In the genomic region with DNA sequence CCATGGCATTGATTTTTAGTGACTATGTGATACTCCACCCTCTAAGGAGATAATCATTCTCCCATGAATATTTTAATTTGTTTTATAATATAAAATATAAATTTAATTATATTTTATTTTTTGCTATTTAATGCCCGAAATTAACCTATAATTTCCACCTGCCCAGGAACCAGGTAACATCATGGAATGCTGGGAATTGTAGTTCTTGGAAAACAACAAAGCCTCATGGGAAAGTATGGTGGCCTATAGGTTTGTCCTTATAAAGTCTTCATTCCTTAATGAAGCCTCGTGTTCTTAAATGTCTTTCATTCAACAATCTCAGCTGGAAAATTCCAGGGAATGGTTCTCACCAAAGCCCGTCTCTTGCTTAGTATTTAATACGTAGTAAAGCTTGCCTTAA, we compare ENCODE assay signal across 44 mouse cellular contexts. TPM values are rescaled to one million over a fixed set of nuclear protein-coding genes. Genes with fewer than 3 reads are reported as not detected.
"Had no signal": no experiment of that assay in that cellular context is flagged by ENCODE, and none has a peak within 500 bp of the region (broad histone marks: within the 10 kb centered on the region; RNA-seq: fewer than 3 reads in every experiment).

No protein-coding gene starts in this region.

- H3K4me2 ChIP-seq: limb, embryonic 12.5 days; limb, embryonic 13.5 days; limb, embryonic 15.5 days; liver, embryonic 11.5 days; liver, embryonic 12.5 days; liver, embryonic 13.5 days; liver, embryonic 15.5 days; lung, embryonic 14.5 days; lung, embryonic 15.5 days; midbrain, embryonic 11.5 days; midbrain, embryonic 12.5 days; midbrain, embryonic 13.5 days; midbrain, embryonic 15.5 days; neural tube, embryonic 12.5 days had no signal

- H3K9me3 ChIP-seq: limb, embryonic 10.5 days; limb, embryonic 12.5 days; limb, embryonic 15.5 days; liver, embryonic 12.5 days; liver, embryonic 13.5 days; liver, embryonic 15.5 days; lung, embryonic 15.5 days; megakaryocyte, embryonic 14.5 days; midbrain, embryonic 10.5 days; midbrain, embryonic 12.5 days; midbrain, embryonic 13.5 days; midbrain, embryonic 15.5 days; neural tube, embryonic 12.5 days had no signal

- H3K4me1 ChIP-seq: limb, embryonic 10.5 days; limb, embryonic 12.5 days; limb, embryonic 13.5 days; limb, embryonic 15.5 days; liver, embryonic 12.5 days; liver, embryonic 13.5 days; liver, embryonic 15.5 days; lung, embryonic 15.5 days; midbrain, embryonic 10.5 days; midbrain, embryonic 12.5 days; midbrain, embryonic 13.5 days; midbrain, embryonic 15.5 days; neural tube, embryonic 12.5 days had no signal

- H3K4me3 ChIP-seq: limb, embryonic 10.5 days; limb, embryonic 12.5 days; limb, embryonic 13.5 days; limb, embryonic 15.5 days; liver, embryonic 12.5 days; liver, embryonic 13.5 days; liver, embryonic 15.5 days; lung, embryonic 15.5 days; megakaryocyte, embryonic 14.5 days; midbrain, embryonic 10.5 days; midbrain, embryonic 12.5 days; midbrain, embryonic 13.5 days; midbrain, embryonic 15.5 days; myocyte; neural tube, embryonic 12.5 days had no signal

- H3K9ac ChIP-seq: limb, embryonic 12.5 days; limb, embryonic 13.5 days; limb, embryonic 15.5 days; liver, embryonic 12.5 days; liver, embryonic 13.5 days; liver, embryonic 14.5 days; liver, embryonic 15.5 days; liver, postnatal 0 days; lung, embryonic 14.5 days; lung, embryonic 15.5 days; midbrain, embryonic 12.5 days; midbrain, embryonic 13.5 days; midbrain, embryonic 15.5 days; neural tube, embryonic 12.5 days had no signal

- ATAC-seq: liver, embryonic 12.5 days; liver, postnatal 0 days; lung, postnatal 0 days; midbrain, embryonic 13.5 days; midbrain, embryonic 15.5 days; midbrain, embryonic 16.5 days had no signal

- DNase-seq: left cerebral cortex, postnatal 4 days; liver; liver, embryonic 13.5 days; liver, postnatal 0 days; lung, adult 18-20 months; lung, adult 2 months; lung, embryonic 14.5 days; lung, postnatal 10 days; lung, postnatal 14 days; lung, postnatal 36 days; lung, postnatal 4 days; midbrain, embryonic 14.5 days had no signal

- H3K27ac ChIP-seq: limb, embryonic 10.5 days; limb, embryonic 12.5 days; limb, embryonic 13.5 days; limb, embryonic 15.5 days; liver, embryonic 12.5 days; liver, embryonic 13.5 days; liver, embryonic 14.5 days; liver, embryonic 15.5 days; lung, embryonic 15.5 days; macrophage; midbrain, embryonic 10.5 days; midbrain, embryonic 12.5 days; midbrain, embryonic 13.5 days; midbrain, embryonic 15.5 days; neural tube, embryonic 12.5 days had no signal

- H3K36me3 ChIP-seq: midbrain, embryonic 15.5 days had no signal

- H3K27me3 ChIP-seq: limb, embryonic 12.5 days; limb, embryonic 13.5 days; limb, embryonic 15.5 days; liver, embryonic 12.5 days; liver, embryonic 13.5 days; liver, embryonic 15.5 days; lung, embryonic 15.5 days; megakaryocyte, embryonic 14.5 days; midbrain, embryonic 12.5 days; midbrain, embryonic 13.5 days; midbrain, embryonic 15.5 days; neural tube, embryonic 12.5 days had no signal

RNA-seq across cellular contexts. Expression of a gene that starts 38.6 kb away (rescaled TPM):
- total RNA-seq: left cerebral cortex, postnatal 10 days; left cerebral cortex, postnatal 14 days; left cerebral cortex, postnatal 25 days; left cerebral cortex, postnatal 36 days; left cerebral cortex, postnatal 4 days; liver, adult 2 months; megakaryocyte progenitor cell, adult 5-6 weeks; megakaryocyte, adult 5-6 weeks; megakaryocyte-erythroid progenitor cell, adult 5-6 weeks; monocyte, adult 5-6 weeks had no signal
- polyA plus RNA-seq: limb, embryonic 10.5 days; limb, embryonic 11.5 days; limb, embryonic 12.5 days; limb, embryonic 15.5 days; liver, adult 2 months; liver, embryonic 11.5 days; liver, embryonic 12.5 days; liver, embryonic 13.5 days; liver, embryonic 14.5 days; liver, embryonic 15.5 days; liver, embryonic 16.5 days; liver, postnatal 0 days; lung, adult 2 months; lung, postnatal 0 days; macrophage; midbrain, embryonic 10.5 days; midbrain, embryonic 11.5 days; midbrain, embryonic 12.5 days; midbrain, embryonic 13.5 days; midbrain, embryonic 14.5 days; midbrain, embryonic 15.5 days; midbrain, embryonic 16.5 days; myocyte; neural tube, embryonic 11.5 days; neural tube, embryonic 12.5 days had no signal
